Mouse (Mus musculus) bone marrow, adult 2 months (tissue): Measurements from ENCODE around the gene Coasy.

Source experiments
- CTCF ChIP-seq: fragments of 200-500 bp; IDR thresholded peaks from 2 replicates; pipeline ENCODE4 v1.5.1; 2011; ENCODE audit warnings: low read length, control low read depth; ENCODE audit not compliant: control insufficient read depth, insufficient read depth
- POLR2A ChIP-seq: fragments of 200-500 bp; IDR thresholded peaks from 2 replicates; pipeline ENCODE4 v1.6.1; 2011; ENCODE audit warnings: low read depth, mild to moderate bottlenecking, control low read depth, low read length, borderline replicate concordance; ENCODE audit not compliant: control insufficient read depth

DNA sequence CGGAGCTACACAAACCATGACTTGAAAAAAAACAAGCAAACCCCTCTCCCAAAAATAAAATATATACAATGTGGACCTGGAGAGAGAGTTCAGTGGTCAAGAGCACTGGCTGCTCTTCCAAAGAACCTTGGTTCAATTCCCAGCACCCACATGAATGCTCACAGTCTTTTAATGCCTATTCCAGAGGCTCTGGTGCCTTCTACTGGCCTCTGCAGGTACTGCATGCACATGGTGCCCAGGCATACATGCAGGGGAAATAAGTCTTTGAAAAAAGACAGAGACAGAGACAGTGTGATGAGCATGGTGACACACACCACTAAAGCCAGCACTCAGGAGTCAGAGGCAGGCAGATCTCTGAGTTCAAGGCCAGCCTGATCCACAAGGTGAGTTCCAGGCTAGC is 28.4 kb upstream of the Coasy start:
- TF ChIP-seq CTCF (peak; percentile 34; the same call in 1 of the 2 replicates), POLR2A (no peak)
